Mouse (Mus musculus) hindbrain, embryonic 14.5 days (tissue): ENCODE data around the gene Rin3. TPM values are rescaled to one million over a fixed set of nuclear protein-coding genes. Genes with fewer than 3 reads are reported as not detected.

Experiments used
- ATAC-seq: fragments of 200-750 bp; cut with Nextera tagmentation; 2 replicates; pipeline ENCODE4 v1.8.0; 2017; ENCODE audit warnings: moderate number of reproducible peaks, mild to moderate bottlenecking, moderate TSS enrichment, moderate library complexity; ENCODE audit not compliant: low FRiP score
- DNase-seq: peaks from one replicate; pipeline ENCODE4 v3.0.0-alpha.2; 2015; ENCODE audit warnings: low spot score
- H3K27ac ChIP-seq: fragments of 300-500 bp; sonication (generic); 2 replicates; pipeline ENCODE4 v1.5.1; 2014; ENCODE audit warnings: mild to moderate bottlenecking, moderate library complexity
- H3K27me3 ChIP-seq: fragments of 300-500 bp; sonication (generic); 2 replicates; pipeline ENCODE4 v1.6.1; 2014; ENCODE audit warnings: mild to moderate bottlenecking, low read length, mixed read lengths; ENCODE audit not compliant: control insufficient read depth, insufficient read depth
- H3K36me3 ChIP-seq: fragments of 300-500 bp; sonication (generic); replicated peaks from 2 replicates; pipeline ENCODE4 v1.6.1; 2014; ENCODE audit not compliant: control insufficient read depth, insufficient read depth
- H3K4me1 ChIP-seq: fragments of 300-500 bp; sonication (generic); replicated peaks from 2 replicates; pipeline ENCODE4 v1.6.1; 2014; ENCODE audit warnings: antibody characterized with exemption, low read length, mixed read lengths; ENCODE audit not compliant: control insufficient read depth, insufficient read depth
- H3K4me2 ChIP-seq: fragments of 300-500 bp; sonication (generic); replicated peaks from 2 replicates; pipeline ENCODE4 v1.6.1; 2014; ENCODE audit warnings: mild to moderate bottlenecking, moderate library complexity
- H3K4me3 ChIP-seq: fragments of 300-500 bp; sonication (generic); replicated peaks from 2 replicates; pipeline ENCODE4 v1.5.1; 2014; ENCODE audit warnings: mild to moderate bottlenecking, low read length
- H3K9ac ChIP-seq: fragments of 300-500 bp; sonication (generic); 2 replicates; pipeline ENCODE4 v1.6.1; 2014
- H3K9me3 ChIP-seq: fragments of 300-500 bp; sonication (generic); 2 replicates; pipeline ENCODE4 v1.6.1; 2016; ENCODE audit warnings: low read length; ENCODE audit not compliant: control insufficient read depth
- WGBS: fragments of 180-500 bp; shearing (Covaris S2); extraction: QIAGEN DNeasy Blood & Tissue Kit; methylation state at CpG from one replicate; pipeline ENCODE4 v1.1.7; 2014; 5-methylcytosine and 5-hydroxymethylcytosine counted together
- polyA plus RNA-seq: library from polyadenylated mRNA; unstranded; fragments of >200 nt; fragmentation: Nextera tagmentation; extraction: Ambion mirVana; gene quantifications from 2 replicates; pipeline ENCODE4 v1.2.1, GENCODE M21; 2014

The Rin3 gene
- polyA plus RNA-seq, 1 experiment from 2014 or later = 2.7 TPM

- Histone ChIP-seq H3K9ac (no peak overlapping the region), H3K9me3 (no peaks in the 10 kb centered on the region), H3K27me3 (no peaks in the 10 kb centered on the region), H3K4me2 (no peak overlapping the region), H3K27ac (no peak overlapping the region), H3K4me1 (no peaks in the 10 kb centered on the region), H3K36me3 (no peaks in the 10 kb centered on the region), H3K4me3 (no peak overlapping the region)
- WGBS = 64% methylated on average over 7 of the region's 7 CpGs
- ATAC-seq (no peak), DNase-seq (no peak)
Measured at GRCm38 (mm10) chr12:102295230-102295629, 12.4 kb downstream of the Rin3 start.

- no peak for DNase-seq
- no peak for ATAC-seq
- H3K9ac ChIP-seq = no peak overlapping the region
- WGBS = 83% methylated on average over 8 of the region's 8 CpGs
- no peaks in the 10 kb centered on the region for H3K9me3 ChIP-seq
- H3K36me3 ChIP-seq = no peaks in the 10 kb centered on the region
- H3K27ac ChIP-seq = no peak overlapping the region
- no peak overlapping the region for H3K4me3 ChIP-seq
- no peaks in the 10 kb centered on the region for H3K27me3 ChIP-seq
- H3K4me2 ChIP-seq = no peak overlapping the region
- no peaks in the 10 kb centered on the region for H3K4me1 ChIP-seq
Measured at GRCm38 (mm10) chr12:102295662-102296061, 12.8 kb downstream of the Rin3 start.

- H3K9me3 ChIP-seq = no peaks in the 10 kb centered on the region
- H3K4me1 ChIP-seq = no peaks in the 10 kb centered on the region
- WGBS = 86% methylated on average over 1 of the region's 1 CpGs
- no peak overlapping the region for H3K27ac ChIP-seq
- no peak overlapping the region for H3K4me3 ChIP-seq
- no peaks in the 10 kb centered on the region for H3K27me3 ChIP-seq
- H3K9ac ChIP-seq = no peak overlapping the region
- no peak overlapping the region for H3K4me2 ChIP-seq
- H3K36me3 ChIP-seq = no peaks in the 10 kb centered on the region
- no peak for DNase-seq
- ATAC-seq = no peak
Measured at GRCm38 (mm10) chr12:102296361-102296760, 13.5 kb downstream of the Rin3 start.

- no peaks in the 10 kb centered on the region for H3K27me3 ChIP-seq
- H3K4me2 ChIP-seq = no peak overlapping the region
- DNase-seq (no peak), ATAC-seq (no peak)
- H3K36me3 ChIP-seq = no peaks in the 10 kb centered on the region
- WGBS = 80% methylated on average over 4 of the region's 4 CpGs
- H3K9me3 ChIP-seq = no peaks in the 10 kb centered on the region
- no peak overlapping the region for H3K4me3 ChIP-seq
- H3K9ac ChIP-seq = no peak overlapping the region
- no peaks in the 10 kb centered on the region for H3K4me1 ChIP-seq
- no peak overlapping the region for H3K27ac ChIP-seq
Measured at GRCm38 (mm10) chr12:102296967-102297366, 14.1 kb downstream of the Rin3 start.

- ATAC-seq = no peak
- 0 out of 2 replicates have a peak, but pooled peaks cover 2% of the 10 kb centered on the region for H3K4me1 ChIP-seq
- H3K27me3 ChIP-seq = no peaks in the 10 kb centered on the region
- no peaks in the 10 kb centered on the region for H3K36me3 ChIP-seq
- no peak overlapping the region for H3K27ac ChIP-seq
- whole genome bisulfite sequencing = 59% methylated on average over 5 of the region's 5 CpGs
- H3K4me3 ChIP-seq = no peak overlapping the region
- H3K9ac ChIP-seq = no peak overlapping the region
- H3K4me2 ChIP-seq = no peak overlapping the region
- no peaks in the 10 kb centered on the region for H3K9me3 ChIP-seq
- no peak for DNase-seq
Measured at GRCm38 (mm10) chr12:102299209-102299608, 16.4 kb downstream of the Rin3 start.

GRCm38 (mm10) chr12:102301585-102301984, 18.7 kb downstream of the Rin3 start:
- Histone ChIP-seq H3K4me3 (no peak overlapping the region), H3K9me3 (no peaks in the 10 kb centered on the region)
- 90% methylated on average over 1 of the region's 1 CpGs for WGBS

GRCm38 (mm10) chr12:102302322-102302721, 19.5 kb downstream of the Rin3 start:
- no peaks in the 10 kb centered on the region for H3K36me3 ChIP-seq
- 0 out of 2 replicates have a peak, but pooled peaks cover 2% of the 10 kb centered on the region for H3K4me1 ChIP-seq
- WGBS = 78% methylated on average over 9 of the region's 9 CpGs
- no peak for ATAC-seq
- no peak overlapping the region for H3K9ac ChIP-seq
- H3K4me2 ChIP-seq = no peak overlapping the region
- no peak overlapping the region for H3K27ac ChIP-seq
- DNase-seq = no peak
- no peaks in the 10 kb centered on the region for H3K27me3 ChIP-seq
- H3K4me3 ChIP-seq = no peak overlapping the region
- no peaks in the 10 kb centered on the region for H3K9me3 ChIP-seq

More at GRCm38 (mm10) chr12:102301585-102301984, 18.7 kb downstream of the Rin3 start:
- Histone ChIP-seq H3K27me3 (no peaks in the 10 kb centered on the region), H3K36me3 (no peaks in the 10 kb centered on the region), H3K4me1 (0 out of 2 replicates have a peak, but pooled peaks cover 2% of the 10 kb centered on the region), H3K9ac (no peak overlapping the region), H3K4me2 (no peak overlapping the region), H3K27ac (no peak overlapping the region)
- ATAC-seq (no peak), DNase-seq (no peak)

- DNase-seq (no peak), ATAC-seq (no peak)
- Histone ChIP-seq H3K36me3 (no peaks in the 10 kb centered on the region), H3K9me3 (no peaks in the 10 kb centered on the region), H3K9ac (no peak overlapping the region), H3K4me1 (peaks cover 6% of the 10 kb centered on the region; the same call in 1 of the 2 replicates), H3K4me2 (no peak overlapping the region), H3K27me3 (no peaks in the 10 kb centered on the region), H3K27ac (no peak overlapping the region), H3K4me3 (no peak overlapping the region)
- WGBS = 81% methylated on average over 4 of the region's 4 CpGs
Measured at GRCm38 (mm10) chr12:102302831-102303351, 20.0 kb downstream of the Rin3 start.

- Histone ChIP-seq H3K9me3 (no peaks in the 10 kb centered on the region), H3K4me3 (no peak overlapping the region), H3K36me3 (no peaks in the 10 kb centered on the region), H3K4me2 (no peak overlapping the region), H3K27ac (no peak overlapping the region), H3K4me1 (peaks cover 16% of the 10 kb centered on the region), H3K27me3 (no peaks in the 10 kb centered on the region), H3K9ac (no peak overlapping the region)
- 31% methylated on average over 7 of the region's 7 CpGs for WGBS
- DNase-seq (no peak), ATAC-seq (no peak)
Measured at GRCm38 (mm10) chr12:102303867-102304266, 21.0 kb downstream of the Rin3 start.
